Mouse (Mus musculus): ENCODE measurements around the gene Mdm2. TPM values are rescaled to one million over a fixed set of nuclear protein-coding genes. Genes with fewer than 3 reads are reported as not detected.

Gene Mdm2
- polyA plus RNA-seq, 1 experiment from 2014 or later, result 40.0 TPM

- 90% methylated on average over 13 of the region's 13 CpGs for WGBS
- no peaks in the 10 kb centered on the region for H3K9me3 ChIP-seq (ENCODE audit: control insufficient read depth, low read length)
These were observed 44.7 kb upstream of the Mdm2 start for GRCm38 (mm10) chr10:117755086-117755798.

GRCm38 (mm10) chr10:117754609-117754940 lies 44.0 kb upstream of the Mdm2 start:
- no peak overlapping the region for H3K4me3 ChIP-seq (ENCODE audit: low read length)
- no peak overlapping the region for H3K27ac ChIP-seq (ENCODE audit: low read depth, low read length)
- no peak overlapping the region for H3K9ac ChIP-seq (ENCODE audit: low read depth, low read length)
- H3K36me3 ChIP-seq (ENCODE audit: control insufficient read depth, insufficient read depth, low read length), result peaks cover 14% of the 10 kb centered on the region
- ATAC-seq, result no peak
- H3K4me2 ChIP-seq (ENCODE audit: low read length), result no peak overlapping the region
- 95% methylated on average over 7 of the region's 7 CpGs for WGBS
- no peaks in the 10 kb centered on the region for H3K4me1 ChIP-seq (ENCODE audit: control insufficient read depth, insufficient read depth, low read depth, low read length)
- no peaks in the 10 kb centered on the region for H3K9me3 ChIP-seq (ENCODE audit: control insufficient read depth, low read length)
- no peaks in the 10 kb centered on the region for H3K27me3 ChIP-seq (replicated peaks; ENCODE audit: control insufficient read depth, insufficient read depth, low read length)

More at GRCm38 (mm10) chr10:117755086-117755798, 44.7 kb upstream of the Mdm2 start:
- peaks cover 16% of the 10 kb centered on the region for H3K36me3 ChIP-seq (ENCODE audit: control insufficient read depth, insufficient read depth, low read length)
- H3K4me3 ChIP-seq (ENCODE audit: low read length), result no peak overlapping the region
- no peaks in the 10 kb centered on the region for H3K4me1 ChIP-seq (ENCODE audit: control insufficient read depth, insufficient read depth, low read depth, low read length)
- no peaks in the 10 kb centered on the region for H3K27me3 ChIP-seq (replicated peaks; ENCODE audit: control insufficient read depth, insufficient read depth, low read length)
- no peak overlapping the region for H3K9ac ChIP-seq (ENCODE audit: low read depth, low read length)
- H3K4me2 ChIP-seq (ENCODE audit: low read length), result no peak overlapping the region
- no peak for ATAC-seq
- no peak overlapping the region for H3K27ac ChIP-seq (ENCODE audit: low read depth, low read length)

DNA sequence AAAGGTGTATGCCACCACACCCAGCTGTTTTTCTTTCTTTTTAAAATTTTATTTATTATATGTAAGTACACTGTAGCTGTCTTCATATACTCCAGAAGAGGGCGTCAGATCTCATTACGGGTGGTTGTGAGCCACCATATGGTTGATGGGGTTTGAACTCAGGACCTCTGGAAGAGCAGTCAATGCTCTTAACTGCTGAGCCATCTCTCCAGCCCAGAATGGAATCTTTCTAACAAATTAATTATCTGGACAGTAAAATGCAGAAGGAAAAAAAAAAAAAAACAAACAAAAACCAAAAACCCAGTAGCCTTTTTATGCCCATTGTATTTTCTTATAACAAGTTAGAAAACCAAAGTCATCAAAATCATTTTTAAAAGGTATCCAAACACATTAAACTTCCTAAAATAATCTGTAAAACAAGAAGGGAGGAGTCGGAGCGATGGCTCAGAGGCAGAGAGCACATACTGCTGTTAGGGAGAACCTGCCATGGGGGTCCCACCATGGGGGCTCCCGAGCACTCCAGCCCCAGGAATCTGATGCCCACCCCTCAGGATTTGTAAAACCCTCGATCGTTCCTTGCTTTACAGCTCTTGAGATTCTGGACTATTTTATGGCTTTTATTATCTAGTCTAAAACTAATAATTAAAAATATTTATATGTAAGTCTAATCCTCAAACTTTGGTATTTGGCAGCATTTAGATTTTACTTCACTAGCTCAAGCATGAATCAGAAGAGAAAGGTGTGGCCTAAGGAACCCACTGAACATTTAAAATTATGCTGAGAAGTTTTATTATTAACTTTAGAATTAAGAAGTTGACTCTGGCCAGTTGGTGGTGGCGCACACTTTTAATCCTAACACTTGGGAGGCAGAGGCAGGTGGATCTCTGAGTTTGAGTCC lies 43.4 kb upstream of the Mdm2 start:
- no peak overlapping the region for H3K4me2 ChIP-seq (ENCODE audit: low read length)
- H3K4me1 ChIP-seq (ENCODE audit: control insufficient read depth, insufficient read depth, low read depth, low read length), result no peaks in the 10 kb centered on the region
- no peaks in the 10 kb centered on the region for H3K9me3 ChIP-seq (ENCODE audit: control insufficient read depth, low read length)
- peaks cover 13% of the 10 kb centered on the region for H3K36me3 ChIP-seq (ENCODE audit: control insufficient read depth, insufficient read depth, low read length)
- H3K4me3 ChIP-seq (ENCODE audit: low read length), result no peak overlapping the region
- no peak overlapping the region for H3K9ac ChIP-seq (ENCODE audit: low read depth, low read length)
- H3K27ac ChIP-seq (ENCODE audit: low read depth, low read length), result no peak overlapping the region
- H3K27me3 ChIP-seq (replicated peaks; ENCODE audit: control insufficient read depth, insufficient read depth, low read length), result no peaks in the 10 kb centered on the region
- ATAC-seq, result no peak
- 94% methylated on average over 8 of the region's 8 CpGs for WGBS

- H3K36me3 ChIP-seq (ENCODE audit: control insufficient read depth, insufficient read depth, low read length), result peaks cover 8% of the 10 kb centered on the region
- H3K4me2 ChIP-seq (ENCODE audit: low read length), result no peak overlapping the region
- no peaks in the 10 kb centered on the region for H3K4me1 ChIP-seq (ENCODE audit: control insufficient read depth, insufficient read depth, low read depth, low read length)
- no peak overlapping the region for H3K4me3 ChIP-seq (ENCODE audit: low read length)
- no peak overlapping the region for H3K27ac ChIP-seq (ENCODE audit: low read depth, low read length)
- H3K9me3 ChIP-seq (ENCODE audit: control insufficient read depth, low read length), result no peaks in the 10 kb centered on the region
- H3K9ac ChIP-seq (ENCODE audit: low read depth, low read length), result no peak overlapping the region
- no peaks in the 10 kb centered on the region for H3K27me3 ChIP-seq (replicated peaks; ENCODE audit: control insufficient read depth, insufficient read depth, low read length)
- no peak for ATAC-seq
- 94% methylated on average over 5 of the region's 5 CpGs for WGBS
These were observed 42.5 kb upstream of the Mdm2 start for GRCm38 (mm10) chr10:117752851-117753647.

DNA sequence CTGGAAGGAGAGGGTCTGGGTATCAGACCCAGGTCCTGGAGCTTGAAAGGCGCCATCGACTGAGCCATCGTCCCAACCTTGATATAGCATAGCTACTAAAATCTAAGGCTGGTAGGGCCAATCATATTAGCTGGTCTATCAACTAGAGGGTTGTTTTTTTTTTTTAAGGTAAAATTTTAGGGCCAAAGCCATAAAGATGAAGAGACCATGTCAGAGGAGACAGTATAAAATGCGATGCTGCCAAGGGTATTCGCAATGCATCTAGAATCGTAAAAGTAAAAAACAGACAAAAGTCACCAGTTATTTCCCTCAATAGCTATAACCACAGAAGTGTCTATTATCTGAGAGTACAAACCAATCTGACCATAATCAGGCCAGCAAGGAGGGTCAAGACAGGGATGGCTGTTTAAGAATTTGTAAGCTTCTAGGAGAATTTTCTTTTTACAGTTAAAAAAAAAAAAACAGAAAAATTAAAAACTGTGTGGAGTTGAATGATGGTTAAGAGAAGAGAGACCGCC lies 41.8 kb upstream of the Mdm2 start:
- no peak overlapping the region for H3K9ac ChIP-seq (ENCODE audit: low read depth, low read length)
- no peak overlapping the region for H3K27ac ChIP-seq (ENCODE audit: low read depth, low read length)
- H3K4me1 ChIP-seq (ENCODE audit: control insufficient read depth, insufficient read depth, low read depth, low read length), result no peaks in the 10 kb centered on the region
- no peaks in the 10 kb centered on the region for H3K27me3 ChIP-seq (replicated peaks; ENCODE audit: control insufficient read depth, insufficient read depth, low read length)
- no peak overlapping the region for H3K4me2 ChIP-seq (ENCODE audit: low read length)
- ATAC-seq, result no peak
- no peaks in the 10 kb centered on the region for H3K9me3 ChIP-seq (ENCODE audit: control insufficient read depth, low read length)
- 96% methylated on average over 7 of the region's 7 CpGs for WGBS
- no peak overlapping the region for H3K4me3 ChIP-seq (ENCODE audit: low read length)
- H3K36me3 ChIP-seq (ENCODE audit: control insufficient read depth, insufficient read depth, low read length), result peaks cover 8% of the 10 kb centered on the region

- Histone ChIP-seq H3K36me3 (ENCODE audit: control insufficient read depth, insufficient read depth, low read length) (peaks cover 7% of the 10 kb centered on the region), H3K27ac (ENCODE audit: low read depth, low read length) (no peak overlapping the region), H3K4me3 (ENCODE audit: low read length) (no peak overlapping the region), H3K9ac (ENCODE audit: low read depth, low read length) (no peak overlapping the region), H3K4me1 (ENCODE audit: control insufficient read depth, insufficient read depth, low read depth, low read length) (no peaks in the 10 kb centered on the region), H3K9me3 (ENCODE audit: control insufficient read depth, low read length) (no peaks in the 10 kb centered on the region), H3K4me2 (ENCODE audit: low read length) (no peak overlapping the region), H3K27me3 (replicated peaks; ENCODE audit: control insufficient read depth, insufficient read depth, low read length) (no peaks in the 10 kb centered on the region)
- WGBS, result 97% methylated on average over 6 of the region's 6 CpGs
- no peak for ATAC-seq
These were observed 41.2 kb upstream of the Mdm2 start for GRCm38 (mm10) chr10:117751744-117752143.

GRCm38 (mm10) chr10:117751282-117751610 lies 40.7 kb upstream of the Mdm2 start:
- no peak overlapping the region for H3K9ac ChIP-seq (ENCODE audit: low read depth, low read length)
- H3K4me1 ChIP-seq (ENCODE audit: control insufficient read depth, insufficient read depth, low read depth, low read length), result no peaks in the 10 kb centered on the region
- no peak overlapping the region for H3K4me2 ChIP-seq (ENCODE audit: low read length)
- no peak overlapping the region for H3K4me3 ChIP-seq (ENCODE audit: low read length)
- no peaks in the 10 kb centered on the region for H3K9me3 ChIP-seq (ENCODE audit: control insufficient read depth, low read length)
- 97% methylated on average over 14 of the region's 14 CpGs for WGBS
- peaks cover 4% of the 10 kb centered on the region for H3K36me3 ChIP-seq (ENCODE audit: control insufficient read depth, insufficient read depth, low read length)
- H3K27ac ChIP-seq (ENCODE audit: low read depth, low read length), result no peak overlapping the region
- no peak for ATAC-seq
- no peaks in the 10 kb centered on the region for H3K27me3 ChIP-seq (replicated peaks; ENCODE audit: control insufficient read depth, insufficient read depth, low read length)

DNA sequence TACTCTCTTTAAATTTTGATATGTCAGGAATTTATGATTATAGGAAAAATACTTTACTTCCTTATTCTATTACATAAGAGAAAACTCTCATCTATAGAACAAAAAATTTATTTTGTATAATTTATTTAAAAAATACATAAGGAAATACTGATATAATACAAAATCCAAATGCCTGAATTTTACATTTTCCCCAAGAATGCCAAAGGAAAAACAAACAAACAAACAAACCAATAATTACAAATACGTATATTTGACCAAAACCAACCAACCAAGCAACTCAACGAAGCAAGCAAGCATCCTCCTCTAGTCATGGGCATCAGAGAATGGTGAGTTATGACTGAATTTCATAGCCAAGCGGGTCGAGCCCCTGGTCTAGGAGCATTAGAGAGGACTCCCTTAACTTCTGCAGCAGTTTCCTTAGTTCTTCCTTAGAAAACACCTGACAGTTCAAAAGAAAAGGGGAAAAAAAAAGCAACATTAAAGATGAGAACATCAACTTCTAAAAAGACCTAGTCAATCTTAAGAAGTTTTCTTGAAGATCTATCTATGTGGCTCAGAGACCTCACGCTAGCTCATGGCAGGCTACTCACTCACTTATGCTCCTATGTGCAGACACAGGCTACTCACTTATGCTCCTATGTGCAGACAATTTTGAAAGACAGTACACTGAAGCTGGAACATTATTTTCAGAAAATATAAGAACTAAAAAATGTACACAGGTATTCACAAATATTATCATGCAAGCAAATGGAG lies 40.1 kb upstream of the Mdm2 start:
- Histone ChIP-seq H3K27me3 (replicated peaks; ENCODE audit: control insufficient read depth, insufficient read depth, low read length) (no peaks in the 10 kb centered on the region), H3K9me3 (ENCODE audit: control insufficient read depth, low read length) (no peaks in the 10 kb centered on the region), H3K4me2 (ENCODE audit: low read length) (no peak overlapping the region), H3K27ac (ENCODE audit: low read depth, low read length) (no peak overlapping the region), H3K4me1 (ENCODE audit: control insufficient read depth, insufficient read depth, low read depth, low read length) (no peaks in the 10 kb centered on the region), H3K36me3 (ENCODE audit: control insufficient read depth, insufficient read depth, low read length) (peaks cover 4% of the 10 kb centered on the region), H3K9ac (ENCODE audit: low read depth, low read length) (no peak overlapping the region), H3K4me3 (ENCODE audit: low read length) (no peak overlapping the region)
- WGBS, result 98% methylated on average over 5 of the region's 5 CpGs
- no peak for ATAC-seq

Data from hindbrain, embryonic 16.5 days (tissue).